Mouse (Mus musculus): ENCODE results near the gene Gli1. TPM values are rescaled to one million over a fixed set of nuclear protein-coding genes. Genes with fewer than 3 reads are reported as not detected.
"Not testable (repeated sequence)": the region's sequence is repeated elsewhere in the genome, so short reads cannot be mapped to it uniquely, and the experiment has no call there.

Gli1 gene
- total and polyA plus RNA-seq, 2 experiments from 2014 or later = 1.2 to 5.1 TPM

DNA sequence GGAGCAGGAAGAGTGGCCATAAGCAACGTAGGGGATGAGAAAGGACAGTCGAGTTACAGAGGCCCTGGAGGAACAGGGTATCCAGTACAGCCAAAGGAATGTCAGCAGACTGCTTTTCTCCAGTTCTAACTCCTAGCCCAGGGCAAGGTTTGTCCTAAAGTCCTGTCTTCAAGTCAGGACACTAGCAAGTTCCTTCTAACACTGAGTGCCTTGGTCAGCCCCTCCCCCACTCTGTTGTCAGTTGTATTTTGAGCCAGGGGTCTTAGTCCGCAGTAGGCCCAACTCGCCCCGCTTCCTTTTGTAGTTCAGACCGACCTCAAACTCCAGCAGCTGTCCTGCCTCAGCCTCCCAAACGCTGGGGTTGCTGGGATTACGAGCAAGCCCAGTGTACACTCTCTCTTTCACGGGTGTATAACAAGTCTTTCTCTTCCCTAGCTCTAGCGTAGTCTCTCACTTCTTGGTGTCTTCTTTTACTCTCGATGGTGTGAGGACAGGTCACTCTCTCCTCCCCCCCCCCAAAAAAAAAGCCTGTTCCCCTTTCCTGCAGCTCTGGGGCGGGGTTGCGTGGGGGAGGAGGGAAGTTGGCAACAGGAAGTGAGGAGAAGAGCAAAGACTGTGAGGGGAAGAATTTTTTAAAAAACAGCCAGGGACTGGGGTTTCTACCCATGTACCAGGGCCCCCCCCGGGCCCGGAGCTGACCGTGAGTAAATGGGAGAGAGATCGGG is 18.5 kb downstream of the Gli1 start:
- Histone ChIP-seq H3K4me3 (ENCODE audit: low read depth, low read length) (no peak overlapping the region), H3K4me1 (ENCODE audit: insufficient read depth) (no peaks in the 10 kb centered on the region; the same call in 1 of the 2 replicates), H3K36me3 (ENCODE audit: insufficient read depth) (no peaks in the 10 kb centered on the region), H3K4me2 (ENCODE audit: low read depth) (no peak overlapping the region), H3K27me3 (ENCODE audit: insufficient read depth, low read length) (peaks cover 32% of the 10 kb centered on the region), H3K27ac (ENCODE audit: low read depth, low read length) (no peak overlapping the region), H3K9me3 (ENCODE audit: low read length) (no peaks in the 10 kb centered on the region), H3K9ac (no peak overlapping the region)
- 73% methylated on average over 17 of the region's 17 CpGs for WGBS
- ATAC-seq (no peak), DNase-seq (no peak)
- no peak for TF ChIP-seq CTCF (IDR thresholded peaks at IDR 0.05; ENCODE audit: low read depth)

DNA sequence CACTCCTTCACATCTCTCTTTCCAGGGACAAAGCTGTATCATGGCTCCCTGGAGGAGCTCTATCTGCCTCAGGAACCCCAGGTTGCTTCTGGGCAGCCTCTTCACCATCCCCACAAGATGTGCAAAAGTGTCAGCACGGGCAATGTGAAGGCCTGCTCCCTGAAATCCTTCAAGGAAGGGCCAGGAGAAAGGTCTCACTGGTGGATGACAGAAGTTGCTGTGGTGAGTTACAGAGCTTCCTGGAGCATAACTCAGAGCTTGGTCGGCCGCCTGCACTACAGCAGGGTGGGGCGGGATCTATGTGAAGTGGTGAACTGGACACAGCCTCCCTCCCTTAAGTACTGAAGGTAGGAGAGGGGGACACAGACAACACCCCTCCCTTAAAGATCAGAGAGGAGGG is 19.1 kb downstream of the Gli1 start:
- Histone ChIP-seq H3K9me3 (ENCODE audit: low read length) (no peaks in the 10 kb centered on the region), H3K4me1 (ENCODE audit: insufficient read depth) (no peaks in the 10 kb centered on the region; the same call in 1 of the 2 replicates), H3K9ac (no peak overlapping the region), H3K4me2 (ENCODE audit: low read depth) (no peak overlapping the region), H3K27me3 (ENCODE audit: insufficient read depth, low read length) (peaks cover 26% of the 10 kb centered on the region), H3K4me3 (ENCODE audit: low read depth, low read length) (no peak overlapping the region), H3K27ac (ENCODE audit: low read depth, low read length) (no peak overlapping the region), H3K36me3 (ENCODE audit: insufficient read depth) (no peaks in the 10 kb centered on the region)
- DNase-seq = no peak
- no peak for TF ChIP-seq CTCF (IDR thresholded peaks at IDR 0.05; ENCODE audit: low read depth)
- 85% methylated on average over 4 of the region's 4 CpGs for WGBS
- ATAC-seq = no peak

DNA sequence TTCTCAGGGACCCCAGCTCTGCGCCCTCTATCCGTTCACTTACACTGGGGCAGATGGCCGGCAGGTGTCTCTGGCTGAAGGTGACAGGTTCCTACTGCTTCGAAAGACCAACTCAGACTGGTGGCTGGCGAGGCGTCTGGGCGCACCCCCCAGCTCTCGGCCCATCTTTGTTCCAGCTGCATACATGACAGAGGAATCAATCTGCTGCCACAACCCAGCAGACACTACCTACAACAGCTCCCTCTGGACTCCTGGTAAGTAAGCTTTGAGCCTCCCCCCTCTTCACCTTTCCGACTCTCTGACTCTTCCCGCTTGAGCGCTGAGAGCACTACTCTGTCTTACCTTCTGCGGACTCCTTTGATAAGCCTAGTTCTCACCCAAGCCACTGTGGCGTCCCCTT is 19.6 kb downstream of the Gli1 start:
- H3K9me3 ChIP-seq (ENCODE audit: low read length) = no peaks in the 10 kb centered on the region
- no peak for ATAC-seq
- TF ChIP-seq CTCF (IDR thresholded peaks at IDR 0.05; ENCODE audit: low read depth) = no peak
- no peaks in the 10 kb centered on the region for H3K36me3 ChIP-seq (ENCODE audit: insufficient read depth)
- no peak overlapping the region for H3K4me3 ChIP-seq (ENCODE audit: low read depth, low read length)
- peaks cover 21% of the 10 kb centered on the region for H3K27me3 ChIP-seq (ENCODE audit: insufficient read depth, low read length)
- WGBS = 70% methylated on average over 13 of the region's 13 CpGs
- H3K27ac ChIP-seq (ENCODE audit: low read depth, low read length) = no peak overlapping the region
- no peak overlapping the region for H3K4me2 ChIP-seq (ENCODE audit: low read depth)
- no peak for DNase-seq
- H3K4me1 ChIP-seq (ENCODE audit: insufficient read depth) = no peaks in the 10 kb centered on the region; the same call in 1 of the 2 replicates
- no peak overlapping the region for H3K9ac ChIP-seq

DNA sequence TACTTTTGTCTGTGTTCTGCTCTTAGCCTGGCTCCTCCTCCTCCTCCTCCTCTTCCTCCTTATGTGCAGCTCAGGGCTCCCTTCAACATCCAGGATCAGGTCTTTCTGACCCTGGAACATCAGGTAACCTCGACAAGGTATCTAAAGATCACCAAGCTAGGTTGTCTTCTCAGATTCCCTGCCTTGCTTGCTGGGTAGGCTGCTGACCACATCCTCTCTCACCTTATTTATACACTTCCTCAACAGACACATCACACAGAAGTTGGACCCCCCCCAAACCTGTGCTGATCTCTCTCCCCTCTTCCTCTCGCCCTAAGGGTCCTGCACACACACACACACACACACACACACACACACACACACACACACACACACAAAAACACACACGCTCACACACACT is 20.2 kb downstream of the Gli1 start, which contains the start of gene Arhgap9:
Gene Arhgap9, plus strand, starts transcription at position 344 of the 400 bp plus-strand sequence.
- 82% methylated on average over 3 of the region's 3 CpGs for WGBS
- H3K27me3 ChIP-seq (ENCODE audit: insufficient read depth, low read length) = peaks cover 21% of the 10 kb centered on the region
- no peaks in the 10 kb centered on the region for H3K9me3 ChIP-seq (ENCODE audit: low read length)
- H3K27ac ChIP-seq (ENCODE audit: low read depth, low read length) = no peak within 1 kb of the TSS
- no peak within 1 kb of the TSS for H3K9ac ChIP-seq
- no peak within 1 kb of the TSS for H3K4me3 ChIP-seq (ENCODE audit: low read depth, low read length)
- ATAC-seq = no peak
- no peak for TF ChIP-seq CTCF (IDR thresholded peaks at IDR 0.05; ENCODE audit: low read depth)
- H3K36me3 ChIP-seq (ENCODE audit: insufficient read depth) = no peaks in the 10 kb centered on the region
- no peaks in the 10 kb centered on the region; the same call in 1 of the 2 replicates for H3K4me1 ChIP-seq (ENCODE audit: insufficient read depth)
- H3K4me2 ChIP-seq (ENCODE audit: low read depth) = no peak within 1 kb of the TSS
- no peak for DNase-seq

DNA sequence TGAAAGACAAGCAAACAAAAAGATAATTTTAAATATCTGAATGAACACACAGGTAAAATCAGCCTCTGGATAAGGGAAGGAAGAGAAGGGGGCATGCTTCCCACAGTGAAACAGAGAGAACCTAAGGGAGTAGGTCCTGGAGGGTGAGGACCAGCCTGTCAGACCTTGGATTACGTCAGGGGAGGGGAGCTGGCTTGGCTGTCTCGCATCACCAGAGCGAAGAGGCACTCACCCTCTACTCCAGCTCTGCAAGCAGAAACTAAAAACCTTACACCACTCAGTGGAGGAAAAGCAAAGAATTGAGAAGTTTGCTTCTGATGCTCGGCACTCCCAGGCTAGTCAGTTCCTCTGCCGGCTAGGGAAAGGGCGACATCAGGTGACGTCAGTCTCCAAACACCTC is 21.8 kb downstream of the Gli1 start:
- Histone ChIP-seq H3K27ac (ENCODE audit: low read depth, low read length) (no peak overlapping the region), H3K27me3 (ENCODE audit: insufficient read depth, low read length) (peaks cover 8% of the 10 kb centered on the region; the same call in 1 of the 2 replicates), H3K36me3 (ENCODE audit: insufficient read depth) (no peaks in the 10 kb centered on the region), H3K4me2 (ENCODE audit: low read depth) (no peak overlapping the region), H3K4me3 (ENCODE audit: low read depth, low read length) (no peak overlapping the region), H3K9me3 (ENCODE audit: low read length) (no peaks in the 10 kb centered on the region), H3K4me1 (ENCODE audit: insufficient read depth) (no peaks in the 10 kb centered on the region), H3K9ac (no peak overlapping the region)
- ATAC-seq = no peak
- TF ChIP-seq CTCF (IDR thresholded peaks at IDR 0.05; ENCODE audit: low read depth) = no peak
- DNase-seq = no peak
- 79% methylated on average over 7 of the region's 7 CpGs for WGBS

DNA sequence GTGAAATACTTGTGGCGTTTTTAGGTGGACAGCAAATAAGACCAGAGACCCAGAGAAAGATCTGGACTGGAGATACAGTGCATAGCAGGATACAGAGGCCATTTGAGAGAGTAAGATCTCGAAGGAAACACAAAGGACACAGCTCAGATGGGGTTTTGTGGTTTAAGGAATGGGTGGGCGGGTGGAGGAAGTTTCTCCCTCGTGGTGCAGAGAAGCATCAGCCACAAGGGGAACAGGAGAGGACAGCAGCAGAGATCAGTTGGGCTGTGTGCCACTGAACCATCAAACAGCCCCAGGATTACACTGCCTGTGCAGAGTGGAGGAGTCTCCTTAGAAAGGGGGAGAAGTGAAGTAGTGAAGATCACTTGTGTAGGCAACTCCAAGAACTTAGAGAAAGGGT is 23.8 kb downstream of the Gli1 start:
- Histone ChIP-seq H3K9me3 (ENCODE audit: low read length) (no peaks in the 10 kb centered on the region), H3K36me3 (ENCODE audit: insufficient read depth) (no peaks in the 10 kb centered on the region), H3K27ac (ENCODE audit: low read depth, low read length) (no peak overlapping the region), H3K27me3 (ENCODE audit: insufficient read depth, low read length) (no peaks in the 10 kb centered on the region), H3K4me2 (ENCODE audit: low read depth) (no peak overlapping the region), H3K9ac (no peak overlapping the region), H3K4me1 (ENCODE audit: insufficient read depth) (no peaks in the 10 kb centered on the region), H3K4me3 (ENCODE audit: low read depth, low read length) (no peak overlapping the region)
- DNase-seq = no peak
- 44% methylated on average over 4 of the region's 4 CpGs for WGBS
- no peak for ATAC-seq
- no peak for TF ChIP-seq CTCF (IDR thresholded peaks at IDR 0.05; ENCODE audit: low read depth)

DNA sequence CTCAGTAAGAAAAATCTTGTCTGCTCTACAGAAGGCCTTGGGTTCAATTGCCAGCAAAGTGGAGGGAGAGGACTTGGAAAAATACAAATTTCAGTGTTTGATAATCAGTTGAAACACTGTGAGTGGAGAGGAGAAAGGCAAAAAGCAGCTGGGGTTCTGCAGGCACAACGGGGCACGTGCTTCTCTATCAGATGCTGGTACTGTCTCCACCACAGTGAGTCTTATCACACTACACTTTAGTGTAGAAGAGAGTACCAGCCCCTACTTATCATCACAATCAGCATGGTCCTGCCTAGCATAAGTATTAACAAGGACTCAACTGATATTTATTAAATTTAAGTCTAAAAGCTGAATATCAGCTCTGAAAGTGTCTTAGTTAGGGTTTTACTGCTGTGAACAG is 24.5 kb downstream of the Gli1 start:
- Histone ChIP-seq H3K4me1 (ENCODE audit: insufficient read depth) (no peaks in the 10 kb centered on the region; the same call in 1 of the 2 replicates), H3K27ac (ENCODE audit: low read depth, low read length) (no peak overlapping the region), H3K27me3 (ENCODE audit: insufficient read depth, low read length) (no peaks in the 10 kb centered on the region), H3K9ac (no peak overlapping the region), H3K9me3 (ENCODE audit: low read length) (no peaks in the 10 kb centered on the region), H3K36me3 (ENCODE audit: insufficient read depth) (no peaks in the 10 kb centered on the region), H3K4me2 (ENCODE audit: low read depth) (no peak overlapping the region), H3K4me3 (ENCODE audit: low read depth, low read length) (no peak overlapping the region)
- ATAC-seq (no peak), DNase-seq (no peak)
- 71% methylated on average over 2 of the region's 2 CpGs for WGBS
- TF ChIP-seq CTCF (IDR thresholded peaks at IDR 0.05; ENCODE audit: low read depth) = no peak

DNA sequence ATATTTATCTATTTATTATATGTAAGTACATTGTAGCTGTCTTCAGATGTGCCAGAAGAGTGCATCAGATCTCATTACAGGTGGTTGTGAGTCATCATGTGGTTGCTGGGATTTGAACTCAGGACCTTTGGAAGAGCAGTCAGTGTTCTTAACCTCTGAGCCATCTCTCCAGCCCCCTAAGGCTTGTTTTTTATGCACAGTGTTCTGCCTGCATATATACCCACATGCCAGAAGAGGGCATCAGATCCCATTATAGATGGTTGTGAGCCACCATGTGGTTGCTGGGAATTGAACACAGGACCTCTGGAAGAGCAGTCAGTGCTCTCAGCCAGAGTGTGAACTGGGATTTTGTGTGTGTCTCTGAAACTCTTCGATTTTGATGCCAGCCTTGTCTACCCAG is 26.8 kb downstream of the Gli1 start:
- 68% methylated on average over 1 of the region's 1 CpGs for WGBS
- not testable (repeated sequence) for H3K9me3 ChIP-seq (ENCODE audit: low read length)

DNA sequence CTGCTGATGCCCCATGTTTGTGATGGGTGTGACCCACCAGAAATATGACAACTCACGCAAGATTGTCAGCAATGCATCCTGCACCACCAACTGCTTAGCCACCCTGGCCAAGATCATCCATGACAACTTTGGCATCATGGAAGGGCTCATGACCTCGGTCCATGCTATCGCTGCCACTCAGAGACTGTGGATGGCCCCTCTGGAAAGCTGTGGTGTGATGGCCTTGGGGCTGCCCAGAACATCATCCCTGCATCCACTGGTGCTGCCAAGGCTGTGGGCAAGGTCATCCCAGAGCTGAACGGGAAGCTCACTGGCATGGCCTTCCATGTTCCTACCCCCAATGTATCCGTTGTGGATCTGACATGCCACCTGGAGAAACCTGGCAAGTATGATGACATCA is 28.3 kb downstream of the Gli1 start:
- not testable (repeated sequence) for H3K27ac ChIP-seq (ENCODE audit: low read depth, low read length)

More for the DNA sequence above, 26.8 kb downstream of the Gli1 start:
- not testable (repeated sequence) for ATAC-seq; DNase-seq; H3K4me1 ChIP-seq (ENCODE audit: insufficient read depth); H3K4me2 ChIP-seq (ENCODE audit: low read depth); H3K27ac ChIP-seq (ENCODE audit: low read depth, low read length); H3K36me3 ChIP-seq (ENCODE audit: insufficient read depth); H3K4me3 ChIP-seq (ENCODE audit: low read depth, low read length); H3K27me3 ChIP-seq (ENCODE audit: insufficient read depth, low read length); H3K9ac ChIP-seq

More for the DNA sequence above, 28.3 kb downstream of the Gli1 start:
- WGBS = 93% methylated on average over 5 of the region's 5 CpGs
- H3K4me3 ChIP-seq (ENCODE audit: low read depth, low read length); H3K9me3 ChIP-seq (ENCODE audit: low read length); H3K4me2 ChIP-seq (ENCODE audit: low read depth); ATAC-seq; DNase-seq; H3K9ac ChIP-seq; H3K36me3 ChIP-seq (ENCODE audit: insufficient read depth); H3K4me1 ChIP-seq (ENCODE audit: insufficient read depth); H3K27me3 ChIP-seq (ENCODE audit: insufficient read depth, low read length): not testable (repeated sequence)

All from forebrain, postnatal 0 days (tissue).